Mouse (Mus musculus): Measurements from ENCODE around the gene Ankrd31.
A peak's percentile ranks its signal among the peaks of the same experiment; 100 is the strongest.
"Not testable (repeated sequence)": the region's sequence is repeated elsewhere in the genome, so short reads cannot be mapped to it uniquely, and the experiment has no call there.

Gene Ankrd31

DNA sequence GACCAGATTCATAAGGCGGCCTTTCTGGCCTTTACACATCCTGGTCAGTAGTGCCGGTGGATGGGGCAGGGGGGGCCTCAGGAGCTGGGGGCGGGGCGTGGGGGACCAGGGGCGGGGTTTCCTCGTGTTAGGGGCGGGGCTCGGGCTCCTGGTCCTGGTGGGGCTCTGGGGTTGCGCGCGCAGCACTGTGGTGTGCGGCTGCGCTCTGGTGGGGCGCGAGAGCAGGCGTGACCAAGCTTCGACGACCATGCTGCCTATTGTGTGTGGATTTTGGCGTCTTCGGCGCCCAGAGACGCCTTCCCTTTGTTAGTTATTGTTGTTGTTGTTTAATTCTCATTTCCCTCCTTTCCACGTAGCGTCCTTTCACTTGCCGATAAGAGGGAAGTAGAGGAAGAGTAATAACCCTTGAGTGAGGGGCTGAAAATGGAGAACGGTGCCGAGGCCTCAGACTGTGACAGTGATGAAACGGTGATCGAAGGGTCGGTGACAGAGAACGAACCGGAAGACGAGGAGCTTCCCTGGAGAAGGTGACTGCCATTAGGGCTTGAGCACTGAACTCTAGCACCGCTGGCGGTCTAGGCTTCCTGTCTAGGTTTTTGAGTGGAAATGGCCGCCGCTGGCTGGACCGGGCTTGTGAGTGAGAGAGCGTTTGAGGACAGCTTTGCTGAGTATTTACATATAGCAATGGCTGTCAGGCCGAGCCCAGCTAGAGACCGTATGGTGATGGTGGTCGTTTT is at the start of gene Ankrd31:
Gene Ankrd31, plus strand, starts transcription at position 164 of the 737 bp plus-strand sequence.
- DNase-seq, result no peak

DNA sequence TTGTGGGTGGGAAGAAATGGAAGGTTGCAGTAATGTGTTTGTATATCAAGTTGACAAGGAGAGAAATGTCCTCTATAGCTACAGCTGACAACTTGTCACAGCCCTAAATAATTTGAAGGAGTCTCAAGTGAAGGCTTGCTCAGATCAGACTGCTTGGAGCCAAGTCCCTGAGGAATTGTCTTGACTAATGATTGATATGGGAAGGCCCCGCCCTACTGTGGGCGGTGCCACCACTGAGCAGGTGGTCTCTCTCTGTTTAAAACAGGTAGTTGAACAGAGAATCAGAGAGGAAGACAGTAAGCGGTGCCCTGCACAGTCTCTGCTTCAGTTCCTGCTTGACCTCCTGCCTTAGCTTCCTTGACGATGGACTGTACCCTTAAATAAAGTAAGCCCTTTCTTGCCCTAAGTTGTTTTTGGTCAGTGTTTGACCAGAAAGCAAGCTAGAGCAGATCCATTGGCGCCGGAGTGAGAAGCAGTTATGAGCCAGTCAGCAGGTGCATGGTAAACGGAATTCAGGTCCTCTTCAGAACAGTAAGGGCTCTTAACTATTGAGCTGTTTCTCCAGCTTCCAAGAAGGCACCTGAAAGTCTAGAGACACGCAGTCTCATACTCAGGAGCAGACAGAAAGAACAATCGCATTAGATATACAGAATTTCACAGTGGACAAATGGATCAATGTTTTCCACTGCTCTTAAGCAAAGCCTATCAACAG is 45.3 kb upstream of the Ankrd31 start:
- no peak for DNase-seq

DNA sequence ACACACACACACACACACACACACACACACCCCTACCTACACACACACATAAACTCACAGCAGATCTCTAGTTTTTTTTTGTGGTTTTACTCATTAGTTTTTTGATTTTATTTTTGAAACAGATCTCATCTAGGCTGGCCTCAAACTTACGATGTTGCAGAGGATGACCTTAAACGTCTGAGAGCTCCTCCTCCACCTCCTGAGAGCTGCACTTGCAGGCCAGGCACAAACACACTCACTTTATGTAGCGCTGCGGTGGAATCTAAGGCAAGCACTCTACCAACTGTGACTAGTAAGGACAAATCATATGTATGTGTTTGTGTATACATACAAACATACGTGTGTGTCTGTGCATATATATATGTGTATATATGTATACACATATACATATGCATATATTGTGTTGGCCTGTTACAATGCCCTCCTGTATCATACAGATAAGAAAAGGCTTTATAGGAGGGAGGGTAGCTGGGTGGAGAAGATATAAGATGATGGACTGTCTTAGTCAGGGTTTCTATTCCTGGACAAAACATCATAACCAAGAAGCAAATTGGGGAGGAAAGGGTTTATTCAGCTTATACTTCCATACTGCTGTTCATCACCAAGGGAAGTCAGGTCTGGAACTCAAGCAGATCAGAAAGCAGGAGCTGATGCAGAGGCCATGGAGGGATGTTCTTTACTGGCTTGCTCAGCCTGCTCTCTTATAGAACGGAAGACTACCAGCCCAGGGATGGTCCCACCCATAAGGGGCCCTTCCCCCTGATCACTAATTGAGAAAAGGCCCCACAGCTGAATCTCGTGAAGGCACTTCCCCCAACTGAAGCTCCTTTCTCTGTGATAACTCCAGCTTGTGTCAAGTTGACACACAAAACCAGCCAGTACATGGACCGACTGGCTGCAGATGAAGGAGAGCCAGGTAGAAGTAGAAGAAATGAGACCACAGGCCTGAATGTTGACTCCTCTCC is 38.5 kb upstream of the Ankrd31 start:
- no peak for DNase-seq

DNA sequence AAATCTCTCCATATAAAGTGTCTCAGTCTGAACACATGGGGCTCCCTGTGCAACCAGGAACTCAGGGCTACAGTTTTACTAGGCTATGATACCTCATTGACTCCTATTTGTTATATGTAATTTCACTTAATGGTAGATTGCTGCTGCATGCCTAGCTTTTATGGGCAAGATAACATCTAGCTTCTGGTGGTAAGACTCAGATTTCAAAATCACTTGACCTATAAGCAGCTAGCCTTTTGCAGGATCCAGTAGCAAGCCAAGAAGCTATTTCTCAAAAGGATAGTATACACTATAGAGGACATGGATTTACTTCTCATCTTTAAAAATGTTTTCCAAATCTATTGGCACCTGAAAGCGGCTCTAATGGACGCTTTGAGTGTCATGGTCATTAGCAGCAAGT is 31.8 kb upstream of the Ankrd31 start:
- no peak for DNase-seq

DNA sequence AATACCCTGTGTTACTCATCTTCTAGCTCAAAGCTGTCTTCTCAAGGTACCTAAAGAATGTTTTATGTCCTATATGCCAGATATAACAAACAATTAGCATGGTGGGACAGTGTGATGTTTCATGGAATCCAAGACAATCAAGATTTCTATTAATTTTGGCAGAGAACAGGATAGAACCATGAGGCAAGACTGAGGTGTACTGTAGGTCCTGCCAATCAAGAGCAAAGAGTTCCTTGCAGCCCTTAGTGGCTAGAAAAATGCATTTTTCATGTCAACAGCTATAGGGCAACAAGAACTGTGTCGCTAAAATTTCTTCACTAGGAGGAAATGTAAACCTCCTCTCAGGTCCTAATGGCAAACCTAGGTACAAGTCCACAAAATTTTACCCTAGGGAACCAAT is 30.3 kb upstream of the Ankrd31 start:
- no peak for DNase-seq

DNA sequence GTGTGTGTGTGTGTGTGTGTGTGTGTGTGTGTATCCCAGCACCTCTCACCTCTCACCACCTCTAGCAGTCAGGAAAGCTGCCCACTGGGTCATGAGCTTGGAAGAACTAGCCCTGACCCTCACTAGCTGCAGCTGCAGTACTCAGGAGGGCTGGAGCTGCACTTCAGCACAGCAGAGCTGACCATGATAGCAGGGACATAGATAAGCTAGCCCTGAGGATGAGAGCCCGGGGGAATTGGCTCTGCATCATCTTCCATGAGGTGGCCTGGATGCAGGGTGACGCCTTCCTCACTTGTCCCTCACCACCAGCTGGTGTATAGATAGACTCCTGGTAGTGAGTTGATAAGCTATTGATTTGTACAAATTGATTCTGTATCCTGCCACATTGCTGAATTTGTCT is 28.1 kb upstream of the Ankrd31 start:
- DNase-seq, result no peak

DNA sequence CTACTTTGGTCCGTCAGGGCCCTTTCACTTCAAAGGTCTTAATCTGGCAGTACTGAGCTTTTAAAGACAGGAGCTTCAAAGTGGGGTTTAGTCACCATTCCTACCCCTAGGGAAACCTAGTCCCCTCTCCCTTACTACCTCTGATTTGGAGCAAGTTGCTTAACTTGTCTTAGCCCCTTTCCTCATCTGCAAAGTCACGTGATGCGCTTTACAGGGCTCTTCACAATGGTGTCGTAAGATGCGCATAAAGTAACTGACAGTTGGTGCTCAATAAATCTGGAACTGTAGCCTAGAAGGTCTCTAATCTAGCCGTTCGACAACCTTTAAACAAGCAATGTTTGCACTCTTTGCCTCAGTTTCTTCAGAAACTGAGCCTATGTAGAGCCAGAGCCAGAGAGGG is 19.8 kb upstream of the Ankrd31 start:
- DNase-seq, result no peak

DNA sequence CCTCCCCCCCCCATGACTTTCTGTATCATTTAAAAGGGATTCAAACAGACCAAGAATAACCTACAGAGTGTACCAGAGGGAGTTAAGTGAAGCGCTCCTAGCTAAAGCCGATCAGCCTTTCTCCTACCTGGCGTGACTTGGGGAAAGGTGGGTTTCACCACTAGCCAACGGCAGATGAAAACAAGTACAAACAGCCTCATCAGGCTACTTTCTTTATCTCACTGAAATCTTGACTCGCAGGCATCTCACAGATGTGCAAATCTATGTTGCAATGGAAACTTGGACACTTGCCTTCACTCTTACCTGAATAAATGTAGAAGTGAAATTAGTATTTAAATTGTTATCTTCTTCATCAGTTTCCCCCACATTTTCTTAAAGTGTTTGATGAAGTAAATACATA is 18.9 kb upstream of the Ankrd31 start:
- DNase-seq, result no peak

DNA sequence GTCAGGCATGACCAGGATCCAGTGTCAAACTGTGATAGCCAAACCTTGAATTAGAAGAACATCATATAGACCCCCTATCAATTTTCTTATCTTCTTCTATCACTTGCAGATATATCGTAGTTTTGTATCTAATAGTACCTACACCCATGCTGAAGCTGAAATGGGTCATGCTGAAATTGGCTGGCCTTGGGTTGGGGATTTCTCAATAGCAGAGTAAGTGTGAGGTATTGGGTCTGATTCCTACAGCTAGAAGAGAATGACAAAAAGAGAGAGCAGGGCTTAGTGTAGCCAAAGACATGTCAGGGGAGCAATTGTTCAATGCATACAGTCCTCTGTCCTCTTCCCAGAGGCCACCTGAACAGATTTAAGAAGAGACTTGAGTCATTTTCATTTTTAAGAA is 18.0 kb upstream of the Ankrd31 start:
- no peak for DNase-seq

DNA sequence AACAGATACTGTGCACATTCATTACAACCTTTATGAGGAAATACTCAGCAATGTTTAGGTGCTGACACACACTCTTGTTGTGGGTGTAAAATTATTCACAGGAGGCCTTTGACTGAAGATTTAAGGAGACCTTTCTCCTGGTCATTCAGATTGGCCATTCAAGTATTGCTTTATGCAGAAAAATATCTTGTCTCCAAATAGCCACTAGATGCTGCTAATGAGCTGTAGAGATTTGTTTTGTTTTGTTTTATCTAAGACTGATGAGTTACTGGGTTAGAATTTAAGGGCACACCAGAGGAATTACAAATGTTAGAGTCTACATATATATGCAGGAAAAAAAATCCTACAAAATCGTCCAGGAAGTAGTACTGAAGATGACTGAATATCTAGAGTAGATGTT is 12.9 kb upstream of the Ankrd31 start:
- DNase-seq, result no peak

DNA sequence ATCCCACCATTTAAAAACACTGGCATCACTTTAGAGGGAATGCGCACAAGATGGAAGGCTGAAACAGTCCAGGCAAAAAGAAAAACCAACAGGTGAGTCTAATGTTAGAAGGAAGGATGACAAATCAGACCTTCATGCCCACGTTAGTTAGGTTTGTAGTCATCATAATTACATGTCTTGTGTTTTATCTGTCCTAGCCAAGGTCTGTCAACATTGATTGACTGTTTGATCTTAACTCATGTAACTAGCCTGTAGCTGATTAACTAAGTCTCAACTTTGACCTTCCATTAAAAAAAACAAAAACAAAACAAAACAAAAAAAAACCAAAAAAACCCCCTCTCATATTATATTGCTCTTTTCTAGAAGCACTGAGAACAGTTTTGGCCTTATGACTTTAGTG is 7.9 kb upstream of the Ankrd31 start:
- DNase-seq, result no peak

DNA sequence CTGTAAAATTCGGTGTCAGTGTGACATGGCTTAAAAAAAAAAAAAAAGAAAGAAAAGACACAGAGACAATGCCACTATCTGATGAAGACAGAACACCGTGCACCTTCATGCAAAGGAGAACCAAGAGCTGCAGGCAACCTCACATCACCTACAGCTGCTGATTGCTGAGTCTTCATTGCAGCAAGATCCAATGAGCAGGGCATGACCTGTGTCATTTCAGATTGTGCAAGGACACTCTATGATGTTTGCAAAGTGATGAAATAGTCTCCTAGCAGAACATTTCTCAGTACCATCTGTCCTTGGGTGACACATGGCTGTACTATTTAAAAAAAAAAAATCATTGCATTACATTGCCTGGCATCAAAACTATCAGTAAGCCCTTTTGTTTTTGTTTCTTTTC is 5.2 kb upstream of the Ankrd31 start:
- DNase-seq, result no peak

DNA sequence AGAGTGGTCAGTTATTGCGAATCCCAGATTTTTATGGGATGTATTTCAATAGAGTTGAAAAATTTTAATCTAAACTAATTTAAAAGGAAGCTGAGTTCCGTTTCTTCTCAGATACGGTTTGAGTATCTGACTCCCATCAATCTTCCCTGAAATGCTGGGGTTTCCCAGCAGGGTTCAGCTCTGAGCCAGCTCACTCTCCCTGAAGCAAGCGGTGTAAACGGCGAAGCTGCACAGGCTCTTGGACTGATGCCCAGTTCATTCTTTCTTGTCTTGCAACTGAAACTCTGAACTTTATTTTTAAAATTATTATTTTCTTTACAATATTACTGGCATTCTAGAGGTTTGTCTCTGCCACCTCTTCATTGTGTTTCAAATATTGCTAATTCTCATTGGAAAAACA is 2.0 kb upstream of the Ankrd31 start:
- DNase-seq, result no peak

DNA sequence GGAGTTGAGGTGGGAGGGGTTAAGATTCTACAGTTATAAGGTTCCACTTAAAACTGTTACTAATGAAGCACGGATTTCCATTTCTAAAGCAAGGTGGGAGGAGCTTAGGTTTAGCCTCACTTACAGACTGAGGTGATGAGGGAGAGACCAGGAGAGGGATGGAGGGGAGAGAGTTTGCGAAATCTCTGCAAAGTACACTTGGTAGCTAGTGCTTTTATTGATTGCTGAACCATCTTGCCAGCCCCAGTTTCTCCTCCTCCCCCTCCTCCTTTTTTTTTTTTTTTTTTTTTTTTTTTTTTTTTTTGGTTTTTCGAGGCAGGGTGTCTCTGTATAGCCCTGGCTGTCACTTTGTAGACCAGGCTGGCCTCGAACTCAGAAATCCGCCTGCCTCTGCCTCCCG is 1.8 kb downstream of the Ankrd31 start:
- DNase-seq, result no peak

DNA sequence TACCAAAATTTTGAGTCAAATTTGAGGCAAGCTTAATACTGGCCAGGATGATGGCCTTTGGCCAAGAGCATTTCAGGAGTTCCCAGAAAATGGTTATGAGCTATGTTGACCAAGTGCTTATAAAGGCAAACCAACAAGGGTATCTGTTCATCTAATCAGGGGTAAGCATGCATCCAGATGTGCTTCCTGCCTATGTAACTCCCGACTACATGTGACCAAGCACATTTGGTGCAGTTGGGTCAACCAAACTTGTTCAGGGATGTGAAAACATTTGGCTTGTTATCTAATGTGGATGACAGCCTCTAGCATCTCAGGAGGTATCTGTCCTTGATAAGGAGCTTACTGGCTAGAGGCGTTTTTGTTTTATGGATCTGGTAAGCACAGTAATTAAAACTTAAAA is 12.8 kb downstream of the Ankrd31 start:
- DNase-seq, result no peak

DNA sequence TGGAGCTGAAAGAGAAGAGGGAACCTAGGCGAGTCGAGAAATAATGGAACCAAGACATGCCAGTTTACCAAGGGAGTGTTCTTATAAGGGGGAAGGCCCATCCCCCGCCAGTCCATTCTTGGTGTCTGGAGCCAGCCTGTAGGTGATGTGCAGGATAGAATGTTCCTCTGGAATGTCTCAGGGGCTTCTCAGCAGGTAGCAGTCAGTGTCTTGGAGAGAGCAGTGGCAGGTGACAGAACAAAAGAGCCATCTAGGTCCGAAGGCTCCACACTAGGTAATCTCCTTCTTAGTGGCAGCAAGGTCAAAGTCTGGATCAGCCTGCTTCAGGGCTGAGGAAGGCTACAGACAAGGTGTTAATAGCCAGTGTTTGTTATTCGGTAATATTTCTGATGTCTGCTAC is 38.0 kb downstream of the Ankrd31 start:
- DNase-seq, result not testable (repeated sequence)

DNA sequence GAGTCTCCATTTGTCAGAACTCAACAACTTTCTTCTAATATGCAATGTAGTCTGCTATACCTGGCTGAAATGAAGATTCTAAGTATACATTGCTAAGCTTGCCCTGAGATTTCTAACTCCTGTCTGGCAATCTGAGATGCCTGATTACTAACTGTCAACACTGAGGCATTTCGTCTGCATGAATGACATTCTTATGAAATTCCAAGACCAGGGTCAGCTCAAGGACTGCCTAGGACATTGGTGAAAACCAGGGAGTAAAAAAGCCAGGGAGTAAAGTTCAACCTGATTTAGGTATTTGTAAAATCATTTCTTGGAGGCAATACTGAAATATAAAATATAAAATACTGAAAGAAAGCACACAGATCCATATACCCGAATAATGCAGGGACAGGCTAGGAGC is 45.4 kb downstream of the Ankrd31 start:
- DNase-seq, result no peak

DNA sequence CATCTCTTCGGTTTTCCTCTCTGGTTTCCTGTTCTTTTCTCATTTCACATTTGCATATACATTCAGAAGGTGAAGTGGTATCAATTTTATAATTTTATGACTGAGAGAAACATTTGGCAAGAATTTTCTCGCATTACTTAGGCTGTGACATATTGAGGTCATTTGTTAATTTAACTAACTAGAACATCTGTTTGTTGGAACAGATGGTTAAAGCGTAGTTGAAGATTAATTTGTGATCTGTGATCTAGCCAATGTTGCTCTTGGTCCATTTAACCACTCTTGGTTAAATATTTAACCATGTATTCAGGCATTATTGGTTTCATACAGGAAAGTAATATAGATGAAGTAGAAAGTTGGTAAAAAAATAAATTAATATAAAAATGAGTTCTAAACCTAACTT is 47.2 kb downstream of the Ankrd31 start:
- no peak for DNase-seq

DNA sequence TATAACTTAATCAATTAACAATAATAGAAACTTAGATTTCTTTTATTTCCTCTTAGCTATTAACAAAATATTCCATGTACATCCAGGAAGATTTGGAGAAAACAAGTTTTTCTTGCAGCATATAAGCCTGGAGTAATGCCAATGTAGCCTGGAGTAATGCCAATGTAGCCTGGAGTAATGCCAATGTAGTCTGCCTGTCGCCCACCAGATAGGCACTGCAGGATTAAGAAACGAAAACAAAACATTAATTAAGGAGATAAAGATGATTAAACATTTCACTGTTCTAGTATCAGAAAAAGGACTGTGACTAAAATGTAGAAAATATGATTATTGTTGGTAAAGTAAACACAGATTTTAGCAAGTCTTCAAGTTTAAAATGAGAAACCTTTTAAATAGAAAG is 49.4 kb downstream of the Ankrd31 start:
- peak in 1 of 2 experiments; percentile 20 for DNase-seq

DNA sequence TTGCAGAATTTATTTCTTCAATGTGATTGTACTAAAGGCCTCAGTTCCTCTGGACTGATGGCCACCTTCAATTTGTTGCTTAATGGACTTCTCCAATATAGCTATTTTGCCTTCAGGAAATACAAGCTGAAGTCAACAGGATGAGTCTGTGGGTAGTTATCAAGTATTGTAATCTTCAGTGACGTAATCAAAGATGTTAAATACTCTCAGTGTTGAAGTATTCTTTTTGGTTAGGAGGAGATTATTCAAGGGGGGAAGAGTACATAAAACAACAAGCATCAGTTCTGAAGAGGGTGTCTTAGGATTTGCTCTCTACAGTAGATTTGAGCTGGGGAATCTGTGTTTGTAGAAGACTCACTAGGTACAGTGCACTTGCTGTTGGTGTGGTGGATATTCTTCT is 101.7 kb downstream of the Ankrd31 start:
- DNase-seq, result no peak

DNA sequence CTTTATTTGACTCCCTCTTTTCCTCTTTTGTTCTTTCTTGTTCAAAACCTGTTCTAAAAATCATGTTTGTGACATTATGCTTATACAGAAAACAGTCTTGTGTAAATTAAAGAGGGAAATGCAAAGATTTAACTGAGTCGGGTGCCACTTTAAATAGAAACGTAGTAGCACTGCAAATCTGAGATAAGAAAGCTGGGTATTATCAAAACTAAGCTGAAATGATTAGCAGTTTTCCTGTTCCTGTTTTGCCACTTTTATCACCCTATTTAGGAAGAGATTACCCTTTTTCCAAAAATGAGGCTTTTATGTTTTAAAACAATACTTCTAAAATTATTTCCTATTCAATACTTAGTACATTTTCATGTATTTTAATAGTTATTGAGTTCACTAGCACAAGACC is 104.1 kb downstream of the Ankrd31 start:
- DNase-seq, result no peak

DNA sequence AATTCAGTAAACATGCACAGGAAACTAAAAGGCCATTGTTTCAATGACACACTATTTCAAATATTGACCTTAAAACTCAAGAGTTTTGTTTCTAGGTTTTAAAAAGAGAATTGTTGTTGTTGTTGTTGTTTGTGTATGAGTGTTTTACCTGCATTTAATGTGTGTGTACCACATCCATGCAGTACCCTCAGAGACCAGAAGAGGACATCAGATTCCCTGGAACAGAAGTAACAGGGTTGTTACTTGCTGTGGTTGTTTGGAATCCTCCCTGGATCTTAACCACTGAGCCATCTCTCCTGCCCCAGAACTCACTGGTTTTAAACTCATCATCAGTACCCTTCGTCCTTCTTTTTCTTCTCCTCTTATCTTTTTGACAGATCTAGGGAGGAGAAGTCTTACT is 105.2 kb downstream of the Ankrd31 start:
- peak in 1 of 2 experiments; percentile 6 for DNase-seq

DNA sequence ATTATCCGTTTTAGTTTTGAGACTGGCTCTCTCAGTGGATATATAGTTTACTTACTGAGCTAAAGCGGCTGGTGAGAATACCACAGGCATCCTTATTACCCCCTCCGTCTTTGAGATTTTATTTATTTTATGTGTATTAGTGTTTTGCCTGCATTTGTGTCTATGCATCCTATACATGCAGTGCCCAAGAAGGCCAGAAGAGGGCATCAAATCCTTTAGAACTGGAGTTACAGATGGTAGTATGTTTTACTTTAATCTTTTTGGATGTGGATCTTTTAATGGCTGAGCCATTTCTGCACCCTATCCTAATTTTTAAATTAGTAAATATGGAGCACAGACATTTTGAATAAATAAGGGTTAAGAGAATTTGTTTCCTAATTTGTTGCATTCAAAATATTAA is 107.1 kb downstream of the Ankrd31 start:
- DNase-seq, result peak; percentile 59 to 82

DNA sequence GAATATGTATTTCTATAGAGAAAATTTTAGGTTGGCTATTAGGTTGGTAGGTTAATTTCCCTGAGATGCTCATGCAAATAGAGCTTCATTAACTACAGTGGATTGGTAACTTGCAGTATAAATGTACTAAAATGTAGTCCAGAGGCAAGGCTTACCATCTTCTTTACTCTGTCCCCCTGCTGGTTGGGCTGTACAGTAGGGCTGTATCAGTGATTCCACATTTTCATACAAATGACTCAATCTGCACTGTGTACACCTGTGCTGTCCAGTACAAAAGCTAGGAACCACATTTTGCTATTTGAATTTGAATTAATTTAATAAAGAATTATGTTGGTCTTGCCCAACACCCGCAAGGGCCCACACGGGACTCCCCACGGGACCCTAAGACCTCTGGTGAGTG is 111.1 kb downstream of the Ankrd31 start:
- DNase-seq, result no peak

All from cerebellum, postnatal 25 days (tissue).